Mouse (Mus musculus) E14TG2a.4 (cell line): Measurements from ENCODE around the gene Hspg2.
"Not testable (repeated sequence)": the region's sequence is repeated elsewhere in the genome, so short reads cannot be mapped to it uniquely, and the experiment has no call there.

Experiments
- H3K27me3 ChIP-seq: 2 replicates; pipeline ENCODE4 v1.6.1; 2014; ENCODE audit warnings: low read length, control low read depth; ENCODE audit not compliant: insufficient read depth
- H3K36me3 ChIP-seq: 2 replicates; pipeline ENCODE4 v1.6.1; 2014; ENCODE audit warnings: low read length, control low read depth; ENCODE audit not compliant: insufficient read depth
- H3K4me1 ChIP-seq: replicated peaks from 2 replicates; pipeline ENCODE4 v1.6.1; 2014; ENCODE audit warnings: low read depth, low read length, control low read depth
- H3K4me3 ChIP-seq: replicated peaks from 2 replicates; pipeline ENCODE4 v1.5.1; 2014; ENCODE audit warnings: mild to moderate bottlenecking, low read length
- H3K9me3 ChIP-seq: 2 replicates; pipeline ENCODE4 v1.6.1; 2014; ENCODE audit warnings: low read length, control low read depth
- CTCF ChIP-seq: conservative IDR thresholded peaks from 2 replicates; pipeline ENCODE4 v1.5.1; 2014; ENCODE audit warnings: low read length
- NANOG ChIP-seq: IDR thresholded peaks from 2 replicates; pipeline ENCODE4 v1.6.1; 2014; ENCODE audit warnings: borderline replicate concordance, low read length, mixed read lengths
- POU5F1 ChIP-seq: IDR thresholded peaks from 2 replicates; pipeline ENCODE4 v1.6.1; 2014; ENCODE audit warnings: low read length, borderline replicate concordance

Hspg2 gene

DNA sequence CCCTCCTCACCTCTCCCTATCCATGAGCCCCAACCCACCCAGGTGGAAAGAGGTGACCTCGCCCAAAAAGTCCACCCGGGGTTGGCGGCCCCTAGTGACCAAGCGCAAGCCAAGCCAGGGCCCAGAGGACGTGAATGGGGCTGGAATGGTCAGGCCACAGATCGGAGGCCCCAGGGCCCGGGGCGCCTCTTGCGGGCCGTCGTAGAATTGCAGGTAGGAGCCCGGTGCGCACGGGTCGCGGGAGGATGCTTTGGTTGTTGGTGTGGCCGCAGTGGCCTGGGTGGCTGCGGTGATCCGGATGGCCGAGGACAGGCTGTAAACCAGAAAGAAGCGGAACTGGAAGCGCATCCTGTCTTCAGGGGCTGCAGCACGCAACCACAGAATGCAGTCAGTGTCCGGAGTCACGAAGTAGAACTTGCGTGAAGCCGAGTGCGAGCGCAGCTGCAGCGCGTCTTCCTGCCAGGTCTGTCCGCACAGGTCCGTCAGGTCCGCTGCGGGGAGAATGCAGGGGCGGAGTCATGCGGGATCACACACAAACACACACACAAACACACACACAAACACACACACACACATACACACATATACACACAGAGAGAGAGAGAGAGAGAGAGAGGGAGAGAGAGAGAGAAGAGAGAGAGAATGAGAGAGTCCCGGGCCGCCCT is 109.7 kb downstream of the Hspg2 start:
- peak; percentile 82 for TF ChIP-seq CTCF
- TF ChIP-seq NANOG = no peak
- H3K9me3 ChIP-seq = no peaks in the 10 kb centered on the region
- H3K36me3 ChIP-seq = peaks cover 3% of the 10 kb centered on the region; the same call in 1 of the 2 replicates
- H3K4me3 ChIP-seq = peak overlapping the region; percentile 77
- peaks cover 22% of the 10 kb centered on the region for H3K4me1 ChIP-seq
- peaks cover 22% of the 10 kb centered on the region for H3K27me3 ChIP-seq

DNA sequence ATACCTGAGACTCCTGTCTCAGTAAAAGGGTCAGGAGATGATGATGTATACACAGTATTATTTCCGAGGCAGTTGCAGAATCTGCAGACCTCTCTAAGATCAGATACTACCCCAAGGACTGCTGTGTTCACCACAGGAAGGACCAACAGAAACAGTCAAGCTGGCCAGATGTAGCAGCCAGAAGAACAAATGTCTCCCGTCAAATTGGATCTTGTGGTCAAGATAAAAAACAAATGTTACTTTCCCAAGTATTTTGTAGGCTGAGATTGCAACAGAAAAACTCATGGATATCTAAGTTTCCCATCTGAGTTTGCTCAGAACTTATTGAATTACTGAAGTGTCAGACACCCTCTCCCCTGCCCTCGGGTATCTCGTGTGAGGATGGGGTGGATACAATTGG is 111.2 kb downstream of the Hspg2 start:
- Histone ChIP-seq H3K27me3 (peaks cover 22% of the 10 kb centered on the region), H3K4me1 (peaks cover 22% of the 10 kb centered on the region), H3K4me3 (no peak overlapping the region), H3K9me3 (no peaks in the 10 kb centered on the region), H3K36me3 (no peaks in the 10 kb centered on the region)
- TF ChIP-seq CTCF = no peak
- no peak for TF ChIP-seq NANOG
- TF ChIP-seq POU5F1 = no peak

DNA sequence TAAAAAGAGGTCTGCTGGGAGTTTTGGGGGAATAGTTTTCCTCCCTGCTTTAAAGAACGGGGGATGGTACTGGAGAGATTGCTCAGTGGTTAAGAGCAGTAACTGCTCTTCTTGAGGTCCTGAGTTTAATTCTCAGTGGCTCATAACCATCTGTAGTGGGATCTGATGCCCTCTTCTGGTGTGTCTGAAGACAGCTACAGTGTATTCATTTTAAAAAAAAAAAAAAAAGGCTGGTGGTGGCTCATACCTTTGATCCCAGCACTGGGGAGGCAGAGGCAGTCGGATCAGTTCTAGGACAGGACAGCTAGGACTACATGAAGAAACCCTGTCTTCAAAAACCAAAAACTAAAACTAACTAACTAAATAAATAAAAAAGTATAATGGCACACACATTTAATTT is 111.7 kb downstream of the Hspg2 start:
- Histone ChIP-seq H3K4me1 (peaks cover 22% of the 10 kb centered on the region), H3K36me3 (no peaks in the 10 kb centered on the region), H3K9me3 (no peaks in the 10 kb centered on the region), H3K27me3 (peaks cover 22% of the 10 kb centered on the region), H3K4me3 (no peak overlapping the region)
- no peak for TF ChIP-seq CTCF
- no peak for TF ChIP-seq POU5F1
- no peak for TF ChIP-seq NANOG

DNA sequence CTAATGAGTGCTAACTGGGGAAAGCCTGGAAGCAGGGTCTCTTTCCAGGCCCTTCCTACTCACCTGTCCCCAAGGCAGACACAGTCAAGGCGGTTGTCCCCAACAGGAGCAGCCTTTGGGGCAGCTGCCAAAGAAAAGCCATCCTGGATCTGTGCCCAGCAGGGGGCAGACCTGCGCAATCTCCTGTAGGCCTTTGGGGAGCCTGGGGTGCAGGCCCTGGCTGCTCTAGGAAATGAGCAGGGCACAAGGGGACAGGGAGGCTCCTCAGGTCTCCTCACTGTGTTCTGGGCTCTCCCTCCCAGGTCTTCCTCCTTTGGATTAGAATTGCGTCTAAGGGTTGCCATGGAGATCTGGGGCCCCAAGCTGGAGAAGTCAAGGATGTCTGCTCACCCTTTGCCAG is 113.2 kb downstream of the Hspg2 start:
- TF ChIP-seq CTCF = peak; percentile 52
- no peak for TF ChIP-seq POU5F1
- Histone ChIP-seq H3K4me1 (peaks cover 22% of the 10 kb centered on the region), H3K36me3 (no peaks in the 10 kb centered on the region), H3K9me3 (no peaks in the 10 kb centered on the region), H3K27me3 (peaks cover 20% of the 10 kb centered on the region), H3K4me3 (no peak overlapping the region)

DNA sequence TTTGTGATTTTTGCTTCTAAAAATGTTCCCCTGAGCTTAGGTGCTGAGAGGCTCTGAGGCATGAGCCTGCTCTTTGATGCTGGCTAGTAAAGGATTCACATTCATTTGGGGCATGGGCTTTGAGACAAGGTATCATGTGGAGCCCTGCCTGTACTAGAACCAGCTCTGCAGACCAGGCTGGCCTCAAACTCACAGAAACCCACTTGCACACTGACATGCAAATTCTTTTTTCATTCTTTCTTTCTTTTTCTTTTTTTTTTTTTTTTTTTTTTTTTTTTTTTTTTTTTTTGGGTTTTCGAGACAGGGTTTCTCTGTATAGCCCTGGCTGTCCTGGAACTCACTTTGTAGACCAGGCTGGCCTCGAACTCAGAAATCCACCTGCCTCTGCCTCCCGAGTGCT is 120.5 kb downstream of the Hspg2 start:
- not testable (repeated sequence) for H3K9me3 ChIP-seq, H3K36me3 ChIP-seq, H3K4me3 ChIP-seq, H3K27me3 ChIP-seq
- H3K4me1 ChIP-seq = peaks cover 50% of the 10 kb centered on the region

DNA sequence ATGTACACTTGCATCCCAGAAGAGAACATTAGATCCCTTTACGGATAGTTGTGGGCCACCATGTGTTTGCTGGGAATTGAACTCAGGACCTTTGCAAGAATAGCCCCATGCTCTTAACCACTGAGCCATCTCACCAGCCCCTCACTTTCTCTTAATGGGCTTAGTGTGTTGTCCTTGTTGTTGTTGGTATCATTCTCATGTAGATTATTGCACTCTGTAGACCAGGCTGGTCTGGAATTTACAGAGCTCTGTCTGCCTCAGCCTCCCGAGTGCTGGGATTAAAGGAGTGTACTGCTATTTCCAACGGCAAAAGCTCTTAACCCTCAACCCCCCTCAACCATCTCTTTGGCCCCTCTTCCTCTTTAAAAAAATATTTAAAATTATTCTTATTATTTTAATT is 121.0 kb downstream of the Hspg2 start:
- Histone ChIP-seq H3K27me3 (no peaks in the 10 kb centered on the region), H3K4me1 (peaks cover 50% of the 10 kb centered on the region), H3K36me3 (no peaks in the 10 kb centered on the region), H3K9me3 (no peaks in the 10 kb centered on the region), H3K4me3 (no peak overlapping the region)
- TF ChIP-seq POU5F1 (no peak), CTCF (no peak), NANOG (no peak)

DNA sequence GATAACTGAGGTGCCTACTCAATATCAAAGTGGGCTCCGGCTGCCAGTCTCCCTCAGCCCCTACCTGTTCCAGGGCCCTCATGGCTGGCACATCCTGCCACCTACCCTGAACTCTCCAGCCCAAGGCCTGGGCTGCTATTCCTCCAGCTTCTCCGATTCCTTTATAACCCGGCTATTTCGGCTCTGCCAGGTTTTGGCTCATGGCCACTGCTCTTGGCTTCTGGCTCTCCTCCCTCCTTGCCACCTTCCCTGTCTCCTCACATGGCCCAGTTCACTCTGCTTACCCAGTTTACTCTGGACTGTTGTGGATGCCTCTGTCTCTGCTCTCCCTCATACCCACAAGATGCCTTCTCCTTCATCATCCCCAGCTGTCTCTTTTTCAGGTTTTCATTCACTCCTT is 122.4 kb downstream of the Hspg2 start:
- peaks cover 58% of the 10 kb centered on the region for H3K4me1 ChIP-seq
- peaks cover 11% of the 10 kb centered on the region for H3K36me3 ChIP-seq
- TF ChIP-seq POU5F1 = no peak
- no peak for TF ChIP-seq NANOG
- no peak for TF ChIP-seq CTCF
- no peaks in the 10 kb centered on the region for H3K9me3 ChIP-seq
- no peaks in the 10 kb centered on the region for H3K27me3 ChIP-seq
- H3K4me3 ChIP-seq = no peak overlapping the region

DNA sequence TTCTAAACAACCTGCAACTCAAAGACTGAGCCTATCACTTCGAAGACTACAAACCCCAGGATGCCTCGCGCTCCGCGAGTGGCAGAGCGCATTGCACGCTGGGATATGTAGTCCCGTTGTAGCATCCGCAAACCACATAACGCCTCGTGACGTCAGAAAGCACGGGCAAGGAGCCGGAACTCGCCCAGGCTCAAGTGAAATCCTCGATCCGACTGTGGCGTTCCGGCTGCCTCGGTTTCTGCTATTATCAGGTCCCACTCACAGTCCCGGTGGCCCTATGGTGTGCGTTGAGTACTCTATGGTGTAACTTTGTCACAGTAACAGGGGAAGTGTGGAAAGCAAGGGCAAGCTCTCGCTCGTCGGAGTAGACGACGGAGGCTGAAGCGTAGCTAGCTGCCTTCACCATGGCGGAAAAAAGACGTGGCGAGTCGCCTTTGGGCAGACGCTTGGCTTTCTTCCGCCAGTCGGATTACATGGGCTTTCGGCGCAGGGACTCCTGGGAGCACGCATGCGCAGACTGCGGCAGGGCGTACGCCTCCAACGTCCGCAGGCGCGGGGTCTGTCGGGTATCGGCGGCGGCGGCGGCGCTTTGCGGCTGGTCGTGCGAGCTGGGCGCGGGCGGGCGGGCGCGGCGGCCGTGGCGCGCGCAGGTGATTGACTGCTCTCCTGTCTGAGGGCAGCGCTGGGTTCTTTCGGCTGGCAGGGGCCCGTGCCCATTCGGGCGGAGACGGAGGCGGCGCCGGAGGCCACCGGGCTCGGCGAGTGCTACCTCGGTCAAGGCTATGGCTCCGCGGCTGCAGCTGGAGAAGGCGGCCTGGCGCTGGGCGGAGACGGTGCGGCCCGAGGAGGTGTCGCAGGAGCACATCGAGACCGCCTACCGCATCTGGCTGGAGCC is 125.3 kb downstream of the Hspg2 start, which contains the start of gene Usp48:
TSS of gene Usp48 (plus strand) at position 155 of the 895 bp plus-strand sequence.
- Histone ChIP-seq H3K9me3 (no peaks in the 10 kb centered on the region), H3K4me3 (peak within 1 kb of the TSS; percentile 100), H3K36me3 (peaks cover 33% of the 10 kb centered on the region), H3K27me3 (no peaks in the 10 kb centered on the region), H3K4me1 (peaks cover 74% of the 10 kb centered on the region)
- no peak for TF ChIP-seq CTCF
- no peak for TF ChIP-seq NANOG
